Mouse (Mus musculus) heart, adult 18-20 months (tissue): Measurements from ENCODE around the gene Anapc15-ps. TPM values are rescaled to one million over a fixed set of nuclear protein-coding genes. Genes with fewer than 3 reads are reported as not detected.

Experiments
- DNase-seq, 2 experiments: peaks; one replicate each; pipeline ENCODE4 v3.0.0; 2021 to 2022; ENCODE audit warnings: mixed read lengths in 1 of 2
- long read RNA-seq, 2 experiments: library from polyadenylated mRNA; stranded (forward); transcript quantifications; one replicate each; pipeline ENCODE4 v2.0.0; 2021
- total RNA-seq, 2 experiments: library from RNA; stranded (reverse); gene quantifications; 2 replicates each; pipeline ENCODE4 v1.2.3; 2021

The Anapc15-ps gene
- total RNA-seq: not detected
- long read RNA-seq, experiment 1: 0 reads
- long read RNA-seq, experiment 2: 0 reads

DNA sequence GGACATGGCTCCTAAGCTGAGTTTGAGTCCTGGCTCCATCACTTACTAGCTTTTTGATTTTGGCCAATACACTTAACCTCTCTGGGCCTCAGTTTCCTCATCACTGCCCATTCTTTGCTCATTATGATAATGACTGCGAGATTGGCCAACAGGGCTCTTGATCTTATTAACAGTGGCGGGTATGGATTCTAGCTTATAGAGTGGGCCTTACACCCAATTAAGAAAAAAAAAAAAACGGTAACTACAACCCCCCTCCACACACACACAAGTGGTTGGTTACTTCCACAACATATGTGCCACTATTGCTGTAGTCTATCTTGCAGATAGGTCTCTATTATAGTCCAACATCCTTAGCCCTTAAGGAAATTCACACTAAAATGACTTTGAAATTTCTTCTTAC, at the start of gene Anapc15-ps:
Gene Anapc15-ps, minus strand, starts transcription at position 101 of the 400 bp plus-strand sequence.
- no peak for DNase-seq

DNA sequence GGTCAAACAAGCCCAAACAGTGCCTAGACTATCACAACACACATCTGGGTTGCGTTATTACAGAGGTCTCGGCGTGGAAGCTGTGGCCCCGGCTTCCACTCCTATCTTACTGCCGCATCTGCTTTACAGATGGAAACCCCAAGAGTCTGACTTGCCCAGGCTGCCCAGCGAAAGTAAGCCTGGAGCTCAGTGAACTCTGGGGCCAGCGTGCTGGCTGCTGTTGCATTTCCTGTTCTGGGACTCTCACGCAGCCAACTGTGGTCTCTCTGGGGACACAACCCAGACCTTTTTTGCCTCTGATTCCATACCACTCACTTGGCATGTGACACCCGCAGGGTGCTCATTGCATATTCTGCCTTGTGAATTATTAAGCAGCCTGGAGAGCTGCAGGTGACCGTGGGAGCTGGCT, 49.0 kb upstream of the Anapc15-ps start:
- peak in 1 of 2 experiments; percentile 20 for DNase-seq

DNA sequence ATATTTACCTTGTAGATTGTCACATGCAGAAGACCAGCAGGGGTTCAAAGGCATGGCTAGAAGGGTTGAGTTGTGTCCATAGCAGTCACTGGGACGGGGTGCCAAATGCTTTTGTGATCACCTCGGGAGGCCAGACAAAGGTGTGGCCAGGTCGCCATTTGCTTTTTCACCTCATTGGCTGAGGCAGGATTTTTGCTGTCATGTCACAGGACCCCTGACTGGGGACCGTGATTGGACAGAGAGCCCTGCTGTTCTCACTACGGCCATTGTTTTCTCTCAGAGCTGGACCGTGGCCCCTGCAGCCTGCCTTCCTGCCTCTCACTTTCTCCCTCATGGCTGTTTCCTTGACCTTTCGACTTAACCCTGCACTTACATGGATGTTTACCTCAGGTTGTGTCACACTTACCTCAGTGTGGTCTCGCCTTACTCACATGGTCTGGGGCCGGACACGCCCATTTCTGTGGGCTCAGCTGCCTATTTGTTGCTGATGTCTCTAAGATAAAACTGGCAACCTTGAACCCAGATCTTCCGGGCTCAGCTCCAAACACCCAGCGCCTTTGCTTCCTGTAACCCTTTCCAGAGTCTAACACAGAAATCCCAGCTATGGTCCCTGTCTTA, 47.0 kb upstream of the Anapc15-ps start:
- no peak for DNase-seq

DNA sequence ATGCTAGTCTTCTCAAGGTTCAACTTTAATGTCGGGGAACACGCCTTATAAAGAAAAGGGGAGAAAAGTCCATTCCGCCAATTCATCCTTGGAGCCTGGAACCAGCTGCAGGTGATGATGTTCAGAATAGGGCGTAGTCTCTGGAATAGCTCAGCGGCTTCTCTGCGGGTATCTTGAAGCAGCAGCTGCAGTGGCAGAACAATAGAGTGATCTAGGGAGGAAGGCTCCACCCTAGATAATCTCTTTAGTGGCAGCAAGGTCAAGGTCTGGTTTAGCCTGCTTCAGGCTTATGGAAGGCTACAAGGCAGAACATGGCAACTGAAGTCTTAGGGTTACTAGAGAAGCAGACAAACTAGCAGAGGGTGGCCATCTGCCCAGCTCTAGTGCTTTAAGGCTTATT, 46.2 kb upstream of the Anapc15-ps start:
- no peak for DNase-seq

DNA sequence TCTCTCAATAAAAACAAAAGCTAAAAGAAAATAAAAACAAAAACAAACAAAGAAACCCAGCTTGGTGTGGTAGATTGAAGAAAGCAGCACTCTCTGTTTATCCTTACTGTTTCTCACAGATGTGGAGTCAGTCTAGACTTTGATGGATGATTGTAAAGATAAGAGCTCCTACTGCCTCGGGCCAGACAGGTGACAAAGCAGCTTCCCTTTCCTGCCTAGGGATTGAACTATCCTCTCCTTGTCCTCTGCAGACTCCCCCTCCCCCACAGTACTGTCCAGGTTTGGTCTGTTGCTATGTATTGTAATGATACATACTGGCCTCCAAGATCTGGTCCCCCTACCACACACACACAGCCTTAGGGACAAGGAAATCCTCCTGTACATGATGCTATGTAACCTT, 45.5 kb upstream of the Anapc15-ps start:
- no peak for DNase-seq

DNA sequence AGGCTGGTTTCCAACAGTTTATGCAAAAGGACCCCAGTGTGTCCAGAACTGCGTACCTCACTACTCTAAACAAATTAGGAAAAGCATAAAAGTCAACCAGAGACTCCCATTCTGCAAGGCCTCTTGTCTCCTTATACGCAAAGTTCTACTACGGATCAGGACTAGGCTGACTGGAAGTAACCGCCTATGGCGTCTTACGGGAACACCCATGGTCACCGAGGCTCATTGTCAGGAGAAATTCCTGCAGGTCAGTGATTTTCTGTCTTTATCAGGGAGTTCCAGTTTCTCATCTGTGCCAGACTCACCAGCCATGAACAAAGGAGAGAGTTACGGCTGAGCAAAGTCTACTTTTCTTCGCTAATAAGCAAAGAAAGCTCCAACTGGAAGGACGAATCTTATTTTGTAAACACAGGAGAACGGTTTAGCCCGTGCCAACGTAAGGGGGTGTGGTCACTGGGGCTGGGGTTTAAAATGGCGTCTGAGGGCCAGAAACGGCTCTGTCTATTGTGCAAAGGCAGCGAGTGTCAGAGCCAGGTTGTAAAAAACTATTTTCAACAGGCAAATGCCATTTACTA, 43.9 kb upstream of the Anapc15-ps start:
- no peak for DNase-seq

DNA sequence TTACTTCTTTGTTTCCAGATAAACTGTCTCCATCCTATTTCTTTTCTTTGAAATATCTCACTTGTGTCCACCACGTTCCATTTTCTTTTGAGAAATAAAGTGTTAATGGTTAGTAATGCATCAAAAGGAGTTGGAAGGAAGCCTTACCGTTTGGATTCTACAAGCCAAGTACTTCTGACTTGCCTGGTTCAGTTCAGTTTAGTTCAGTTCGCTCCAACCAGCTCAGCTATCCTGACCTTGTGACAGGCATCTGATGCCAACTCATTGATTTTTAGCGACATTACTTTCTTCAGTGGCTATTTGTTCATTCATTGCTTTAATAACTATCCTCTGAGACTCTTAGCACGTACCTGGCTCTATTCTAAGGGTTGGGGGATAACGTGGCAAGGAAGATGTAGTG, 42.4 kb upstream of the Anapc15-ps start:
- no peak for DNase-seq

DNA sequence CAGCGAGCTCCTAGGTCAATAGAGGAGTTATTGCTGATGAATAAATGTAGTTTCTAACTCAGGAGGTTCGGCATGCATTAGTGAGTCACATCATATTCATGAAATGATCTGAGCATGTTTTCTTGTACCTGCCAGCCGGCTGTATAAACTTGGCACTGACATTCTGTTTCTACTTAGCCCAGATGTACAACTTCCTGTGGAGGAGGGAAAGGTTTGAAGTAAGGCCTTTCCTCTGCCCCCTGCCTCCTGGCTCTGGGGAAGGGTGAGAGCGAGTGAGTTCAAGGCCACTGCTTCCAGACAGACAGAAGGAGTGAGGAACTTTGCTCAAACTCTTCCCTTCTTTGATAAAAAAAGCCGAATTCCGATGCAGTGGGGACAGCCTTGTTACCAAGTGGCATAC, 39.0 kb upstream of the Anapc15-ps start:
- no peak for DNase-seq

DNA sequence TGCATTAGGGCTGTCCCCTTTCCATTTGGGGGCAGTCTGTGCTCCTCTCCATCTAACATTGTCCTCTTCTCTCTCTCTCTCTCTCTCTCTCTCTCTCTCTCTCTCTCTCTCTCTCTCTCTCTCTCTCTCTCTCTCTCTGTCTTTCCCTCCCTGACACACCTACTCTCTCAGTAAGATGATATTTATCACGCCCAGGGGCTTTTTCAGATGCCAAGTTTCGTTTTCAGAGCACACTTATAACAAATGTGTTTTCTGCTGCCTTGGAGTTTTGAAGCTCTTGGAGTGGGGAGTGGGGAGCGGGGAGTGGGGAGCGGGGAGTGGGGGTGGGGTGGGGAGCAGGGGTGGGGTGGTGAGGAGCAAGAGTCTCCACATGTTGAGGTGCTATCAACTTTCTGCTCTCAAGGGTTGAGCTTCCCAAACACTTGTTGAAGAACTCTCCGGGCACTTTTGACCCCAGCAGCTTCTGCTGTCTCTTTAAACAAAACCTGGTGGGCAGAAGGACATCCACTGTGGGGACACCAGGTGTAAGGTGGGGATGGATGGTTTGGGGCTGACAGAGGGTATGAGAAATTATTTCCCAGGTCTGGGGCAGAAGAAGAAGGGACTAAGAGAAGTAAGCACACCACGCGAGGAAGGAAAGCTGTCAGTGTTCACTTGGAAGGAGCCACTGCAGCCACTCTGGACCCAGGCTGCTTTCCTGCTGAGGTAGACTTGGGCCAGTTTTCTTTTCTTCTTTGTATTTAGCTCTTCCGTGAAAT, 36.8 kb upstream of the Anapc15-ps start:
- DNase-seq: no peak

DNA sequence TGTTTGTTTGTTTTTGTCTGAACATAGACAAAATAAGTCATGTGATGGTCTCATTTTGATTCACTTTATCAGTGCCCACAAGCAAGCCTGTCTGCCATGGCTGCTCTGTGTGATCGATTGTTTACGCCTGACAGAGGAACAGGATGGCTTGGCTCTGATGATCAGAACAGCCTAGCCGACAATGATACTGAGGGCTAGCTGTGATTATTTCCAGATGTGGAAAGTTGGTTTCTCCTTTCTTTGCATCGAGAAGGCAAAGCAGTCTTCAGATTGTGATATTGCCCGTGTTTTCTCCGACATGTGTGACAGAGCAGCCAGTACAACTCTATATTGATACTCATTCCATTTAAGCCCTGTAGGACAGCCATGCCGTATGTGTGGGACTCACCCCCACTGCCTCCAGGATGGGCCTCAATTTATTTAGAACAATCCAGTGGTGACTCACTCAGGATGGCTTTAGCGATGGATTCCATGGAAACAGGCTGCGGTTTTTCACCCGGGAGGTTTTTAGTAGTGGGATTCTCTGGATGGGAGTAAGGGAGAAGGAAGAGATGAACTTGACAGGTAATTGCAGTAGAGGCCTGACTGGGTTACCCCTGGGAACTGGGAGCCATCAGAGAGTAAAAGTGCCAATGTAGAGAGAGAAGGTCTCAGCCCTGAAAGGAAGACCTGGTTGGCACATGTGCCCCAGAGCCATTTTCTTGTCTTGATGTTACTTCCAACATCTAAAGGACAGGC, 36.1 kb upstream of the Anapc15-ps start:
- DNase-seq: no peak

DNA sequence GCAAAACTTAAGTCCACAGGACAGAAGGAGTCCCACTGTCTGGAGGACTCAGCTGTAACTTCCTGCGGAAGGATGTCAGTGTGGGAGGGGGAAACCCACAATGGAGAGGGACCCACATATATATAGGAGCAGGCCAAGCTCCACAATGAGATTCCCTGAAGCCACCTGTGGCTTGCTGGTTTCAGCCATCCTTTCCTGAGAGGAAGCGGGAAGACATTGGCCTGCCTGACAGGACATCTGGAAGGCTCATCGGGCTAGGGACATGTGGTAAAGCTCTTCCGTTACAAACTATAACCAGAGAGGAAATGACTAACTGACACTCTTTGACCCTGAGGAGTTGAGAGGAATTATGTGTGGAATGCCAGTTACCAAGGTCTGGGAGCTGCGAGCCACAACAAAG, 34.8 kb upstream of the Anapc15-ps start:
- peak; percentile 42 to 79 for DNase-seq

DNA sequence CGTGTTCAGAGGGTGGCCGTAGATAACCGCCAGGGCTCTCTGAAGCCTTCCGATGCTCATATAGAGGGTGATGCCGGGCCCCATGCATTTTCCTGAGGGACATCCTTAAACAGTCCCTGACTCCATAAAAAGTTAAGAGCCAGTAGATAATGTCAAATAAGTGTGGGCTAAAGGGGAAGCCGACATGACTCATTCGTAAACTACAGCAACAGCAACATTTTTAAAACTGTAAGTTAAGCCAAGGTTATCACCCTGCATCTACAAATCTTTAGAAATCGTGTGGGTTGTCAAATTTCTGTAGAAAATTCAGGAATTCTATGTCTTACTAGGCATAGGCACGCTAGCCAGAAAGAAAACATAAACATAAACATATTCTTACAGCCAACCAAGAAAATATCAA, 33.6 kb upstream of the Anapc15-ps start:
- no peak for DNase-seq

DNA sequence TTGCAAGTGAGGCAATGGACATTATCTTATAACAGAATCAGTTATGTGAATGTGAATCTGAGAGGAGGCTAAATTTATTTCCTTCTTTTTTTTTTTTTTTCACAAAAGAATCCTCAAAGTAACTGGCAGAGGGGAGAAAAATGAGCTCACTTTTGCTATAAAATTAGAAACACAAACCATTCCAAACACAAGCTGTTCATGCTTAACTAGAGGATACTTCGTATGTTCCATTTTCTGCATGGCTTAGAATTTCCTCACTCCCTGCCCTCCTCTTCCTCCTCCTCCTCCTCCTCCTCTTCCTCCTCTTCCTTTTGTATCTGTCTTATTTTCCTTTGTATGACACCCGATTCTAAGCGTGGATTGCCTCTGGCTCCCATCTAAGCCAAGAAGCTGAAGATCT, 32.5 kb upstream of the Anapc15-ps start:
- no peak for DNase-seq

DNA sequence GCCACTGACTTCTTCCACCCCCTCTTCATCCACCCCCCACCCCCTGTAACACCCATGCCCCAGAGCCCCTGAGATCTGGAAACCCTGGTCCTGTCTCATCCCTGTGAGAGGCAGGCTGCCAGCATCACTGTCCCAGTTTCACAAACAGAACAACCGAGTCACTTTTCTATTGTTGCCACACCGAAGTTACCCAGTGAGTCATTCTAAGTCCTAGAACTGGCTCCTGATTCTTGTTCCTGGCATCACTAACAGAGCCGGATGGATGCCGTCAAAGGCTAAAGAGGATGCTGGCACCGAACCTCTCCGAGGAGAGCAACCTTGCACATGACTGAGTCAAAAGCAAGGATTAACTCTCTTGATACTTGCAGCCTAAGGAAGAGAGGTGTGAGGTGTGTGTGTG, 31.6 kb upstream of the Anapc15-ps start:
- DNase-seq: no peak

DNA sequence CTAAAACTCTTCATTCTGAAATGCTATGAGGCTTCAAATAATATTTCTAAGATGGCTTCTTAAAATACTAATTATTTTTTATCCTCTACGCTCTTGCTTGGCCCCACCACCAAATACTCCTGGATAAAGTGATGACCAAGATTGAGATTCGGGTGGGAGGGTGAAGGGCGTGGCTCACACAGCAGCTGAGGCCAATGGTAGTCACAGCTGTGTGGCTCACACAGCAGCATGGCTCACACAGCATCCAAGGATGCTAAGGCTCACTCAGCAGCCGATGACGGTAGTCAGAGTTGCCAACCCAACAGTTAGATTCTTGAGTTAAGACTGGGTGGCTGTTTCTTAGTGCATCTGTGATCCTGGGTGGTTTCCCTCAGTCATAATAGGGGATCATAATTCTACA, 30.5 kb upstream of the Anapc15-ps start:
- DNase-seq: no peak

DNA sequence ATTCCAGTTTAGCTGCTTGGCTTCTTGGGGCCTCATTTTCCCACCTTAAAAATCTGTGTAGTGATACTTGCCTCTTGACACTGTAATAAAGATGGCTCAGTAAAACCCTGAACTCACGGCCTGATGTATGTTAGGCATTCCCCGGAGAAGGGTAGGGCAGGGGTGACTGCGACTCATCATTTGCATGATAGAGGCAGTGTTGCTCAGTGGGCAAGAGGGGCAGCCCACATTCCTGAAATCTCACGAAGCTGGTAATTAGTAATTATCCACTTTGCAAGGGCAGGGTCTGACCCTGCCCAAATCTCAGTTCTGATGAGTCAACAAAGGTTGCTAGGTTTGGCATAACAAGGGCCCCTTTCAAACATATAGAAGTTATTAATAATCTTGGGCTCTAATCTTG, 27.2 kb upstream of the Anapc15-ps start:
- no peak for DNase-seq

DNA sequence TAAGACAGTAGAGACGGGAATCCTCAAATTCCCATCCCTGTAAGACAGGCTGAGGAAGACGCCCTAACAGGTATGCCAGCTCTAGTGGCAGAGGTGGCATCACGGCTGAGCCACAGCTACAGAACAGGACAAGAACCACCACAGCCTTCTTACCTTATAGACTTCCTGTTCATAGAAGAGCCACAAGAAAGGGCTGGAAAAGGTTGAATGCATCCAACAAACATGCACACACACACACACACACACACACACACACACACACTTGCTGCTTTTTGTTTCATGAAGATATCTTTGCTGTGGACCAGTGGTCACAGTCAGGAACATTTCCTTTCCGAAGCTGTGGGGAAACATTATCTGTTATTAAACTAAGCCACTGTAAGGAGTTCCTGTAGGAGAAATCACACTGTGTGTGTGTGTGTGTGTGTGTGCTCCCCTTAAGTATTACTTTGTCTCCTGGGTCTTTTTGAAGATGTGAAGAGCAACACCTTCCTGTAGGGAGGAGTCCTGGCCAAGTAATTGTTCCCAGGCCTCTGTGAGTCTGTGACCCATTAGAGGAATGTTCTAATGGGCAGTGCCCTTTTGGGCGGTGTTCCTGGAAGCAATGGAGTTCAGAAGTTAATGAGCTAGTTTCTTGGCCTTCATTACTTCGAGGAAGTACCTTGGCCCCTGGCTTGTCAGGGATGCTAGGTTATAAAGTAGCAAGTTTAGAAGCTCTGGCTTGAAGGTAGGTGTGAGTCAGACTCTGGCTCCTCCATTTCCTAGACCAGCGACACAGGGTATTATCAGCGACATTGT, 25.9 kb upstream of the Anapc15-ps start:
- peak in 1 of 2 experiments; percentile 34 for DNase-seq

DNA sequence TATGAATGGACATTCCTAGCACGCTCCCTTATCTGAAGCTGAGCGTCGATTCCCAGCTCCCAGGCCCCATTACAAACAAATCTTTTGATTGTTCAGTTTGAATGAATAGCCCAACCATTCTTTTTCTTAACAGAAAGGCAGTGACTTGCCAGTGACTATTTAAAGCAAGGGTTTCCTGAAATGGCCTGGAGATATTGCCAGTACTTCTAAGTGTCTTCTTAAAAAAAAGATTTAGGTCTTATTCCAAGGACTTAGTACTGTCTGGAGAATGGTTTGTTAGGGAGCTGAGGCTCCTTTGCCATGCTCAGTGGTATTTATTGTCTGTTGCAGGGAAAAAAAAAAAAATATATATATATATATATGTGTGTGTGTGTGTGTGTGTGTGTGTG, 23.0 kb upstream of the Anapc15-ps start:
- DNase-seq: no peak

DNA sequence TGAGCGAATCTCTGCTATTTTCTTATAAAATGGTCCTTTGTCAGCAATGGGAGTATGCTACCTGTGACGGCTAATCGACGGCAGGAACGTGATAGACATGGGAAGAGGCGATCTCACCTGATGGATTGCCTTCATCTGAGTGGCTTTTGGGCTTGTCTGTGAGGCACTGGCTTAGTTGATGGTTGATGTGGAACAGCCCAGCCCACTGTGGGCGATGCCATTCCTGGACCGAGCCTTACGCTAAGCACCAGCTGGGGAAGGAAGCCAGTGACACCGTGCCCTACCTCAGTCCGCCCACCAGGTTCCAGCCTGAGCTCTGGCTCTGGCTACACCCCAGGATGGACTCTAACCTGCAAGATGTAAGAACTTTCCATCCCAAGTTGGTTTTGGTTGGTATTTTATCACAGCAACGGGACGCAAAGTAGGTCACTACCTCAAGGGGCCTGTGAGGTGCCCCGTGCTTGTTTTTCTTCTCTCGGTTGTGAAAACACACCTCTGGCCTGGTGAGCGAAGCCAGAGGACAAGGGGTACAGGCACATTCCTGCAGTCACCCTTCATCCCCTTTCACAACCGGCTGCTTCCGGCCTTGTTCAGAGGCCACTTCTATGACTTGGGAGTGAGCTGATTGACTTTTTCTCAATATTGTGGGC, 22.5 kb upstream of the Anapc15-ps start:
- no peak for DNase-seq

DNA sequence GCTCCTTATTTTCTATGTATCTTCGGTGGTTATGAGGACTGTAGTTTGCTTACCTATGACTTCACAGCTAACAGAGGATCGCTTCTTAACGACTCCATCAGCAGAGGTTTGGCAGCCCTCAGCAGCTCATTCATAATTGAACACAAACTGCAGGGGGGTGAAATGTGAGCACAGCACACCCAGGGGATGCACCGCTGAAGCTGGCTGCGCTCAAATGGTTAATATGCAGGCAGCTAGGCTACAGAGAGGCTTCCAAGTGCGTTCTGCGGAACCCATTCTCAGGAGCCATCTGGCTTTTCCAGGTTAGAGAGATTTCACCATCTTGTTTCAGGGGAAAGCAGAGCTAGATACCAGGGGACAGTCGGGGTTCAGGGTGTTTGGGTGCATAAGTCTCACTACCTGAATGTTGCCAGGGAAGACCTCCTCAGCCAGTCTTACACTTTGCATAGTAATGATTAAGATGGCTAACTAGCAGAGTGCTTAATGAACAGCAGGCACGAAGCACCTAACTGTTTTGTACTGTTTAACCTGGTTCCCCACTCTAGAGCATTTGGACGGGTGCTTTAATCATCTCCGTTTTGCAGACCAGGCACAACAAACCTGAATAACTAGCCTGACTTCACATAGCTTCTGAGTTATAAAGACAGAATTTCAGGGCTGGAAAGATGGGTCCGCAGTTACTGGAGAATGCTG, 21.5 kb upstream of the Anapc15-ps start:
- no peak for DNase-seq

DNA sequence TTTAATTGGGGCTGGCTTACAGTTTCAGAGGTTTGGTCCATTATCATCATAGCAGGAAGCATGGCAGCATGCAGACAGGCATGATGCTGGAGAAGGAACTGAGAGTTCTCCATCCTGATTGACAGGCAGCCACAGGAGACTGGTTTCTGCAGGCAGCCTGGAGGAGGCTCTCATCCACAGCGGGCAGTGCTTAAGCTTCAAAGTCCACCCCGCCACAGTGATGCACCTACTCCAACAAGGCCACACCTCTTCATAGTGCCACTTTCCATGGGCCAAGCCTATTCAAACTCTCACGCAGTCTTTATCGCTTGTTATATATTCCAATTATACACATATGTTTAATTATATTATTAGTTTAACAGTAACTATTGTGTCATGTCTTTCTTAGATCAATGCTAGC, 18.1 kb upstream of the Anapc15-ps start:
- DNase-seq: no peak
